Mouse (Mus musculus) kidney, postnatal 0 days (tissue): ENCODE results near the gene Zc3h8. TPM values are rescaled to one million over a fixed set of nuclear protein-coding genes. Genes with fewer than 3 reads are reported as not detected.
A peak's percentile ranks its signal among the peaks of the same experiment; 100 is the strongest.

ENCODE experiments used
- ATAC-seq: fragments of 200-750 bp; cut with Nextera tagmentation; replicated peaks from 2 replicates; pipeline ENCODE4 v1.8.0; 2017; ENCODE audit warnings: low read depth, moderate number of reproducible peaks, moderate TSS enrichment, moderate library complexity; ENCODE audit not compliant: low FRiP score
- DNase-seq: peaks from one replicate; pipeline ENCODE4 v3.0.0-alpha.2; 2016; ENCODE audit warnings: low spot score
- H3K27ac ChIP-seq: fragments of 300-500 bp; sonication (generic); 2 replicates; pipeline ENCODE4 v1.5.1; 2014; ENCODE audit warnings: mild to moderate bottlenecking
- H3K27me3 ChIP-seq: fragments of 300-500 bp; sonication (generic); 2 replicates; pipeline ENCODE4 v1.6.1; 2014; ENCODE audit warnings: low read length, mixed read lengths; ENCODE audit not compliant: insufficient read depth
- H3K36me3 ChIP-seq: fragments of 300-500 bp; sonication (generic); 2 replicates; pipeline ENCODE4 v1.6.1; 2014; ENCODE audit warnings: low read length, mixed read lengths; ENCODE audit not compliant: insufficient read depth
- H3K4me1 ChIP-seq: fragments of 300-500 bp; sonication (generic); replicated peaks from 2 replicates; pipeline ENCODE4 v1.6.1; 2014; ENCODE audit warnings: antibody characterized with exemption, low read length, mixed read lengths; ENCODE audit not compliant: insufficient read depth
- H3K4me2 ChIP-seq: fragments of 300-500 bp; sonication (generic); 2 replicates; pipeline ENCODE4 v1.6.1; 2014; ENCODE audit warnings: mild to moderate bottlenecking, low read length, moderate library complexity, mixed read lengths
- H3K4me3 ChIP-seq: fragments of 300-500 bp; sonication (generic); replicated peaks from 2 replicates; pipeline ENCODE4 v1.5.1; 2014; ENCODE audit warnings: low read depth, low read length
- H3K9ac ChIP-seq: fragments of 300-500 bp; sonication (generic); 2 replicates; pipeline ENCODE4 v1.6.1; 2014; ENCODE audit warnings: low read depth, low read length
- H3K9me3 ChIP-seq: fragments of 300-500 bp; sonication (generic); replicated peaks from 2 replicates; pipeline ENCODE4 v1.6.1; 2016; ENCODE audit warnings: low read length, inconsistent platforms, mixed read lengths
- CTCF ChIP-seq: IDR thresholded peaks from 2 replicates; pipeline ENCODE4 v1.5.1; 2016; ENCODE audit warnings: antibody characterized with exemption, low read depth, mild to moderate bottlenecking, moderate library complexity
- WGBS: fragments of 180-500 bp; shearing (Covaris S2); extraction: QIAGEN DNeasy Blood & Tissue Kit; methylation state at CpG from one replicate; pipeline ENCODE4 v1.1.7; 2014; 5-methylcytosine and 5-hydroxymethylcytosine counted together
- polyA plus RNA-seq: library from polyadenylated mRNA; unstranded; fragments of >200 nt; fragmentation: Nextera tagmentation; extraction: Ambion mirVana; gene quantifications from 2 replicates; pipeline ENCODE4 v1.2.1, GENCODE M21; 2015

The Zc3h8 gene
- polyA plus RNA-seq, 1 experiment from 2014 or later, result 9.4 TPM

DNA sequence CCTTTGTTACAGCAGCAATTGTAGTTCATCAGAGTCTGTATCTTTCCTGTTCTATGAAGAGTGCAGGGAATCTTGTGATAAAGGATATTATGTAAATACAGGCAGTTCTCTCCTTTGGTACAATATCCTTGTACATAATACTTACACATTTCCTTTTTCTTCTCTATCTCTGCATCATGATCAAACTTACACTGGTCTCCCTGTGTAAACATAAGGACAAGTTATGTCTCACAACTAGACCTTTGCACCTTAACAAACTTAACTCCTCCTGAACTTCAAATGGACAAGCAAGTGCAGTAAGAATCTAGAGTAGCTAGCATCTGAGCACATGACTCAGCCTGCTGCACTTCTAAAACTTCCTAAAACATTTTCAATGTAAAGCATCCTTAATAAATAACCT, 13.2 kb downstream of the Zc3h8 start:
- H3K27me3 ChIP-seq, result no peaks in the 10 kb centered on the region
- H3K4me2 ChIP-seq, result no peak overlapping the region
- no peaks in the 10 kb centered on the region for H3K9me3 ChIP-seq
- no peaks in the 10 kb centered on the region for H3K4me1 ChIP-seq
- no peak overlapping the region for H3K9ac ChIP-seq
- no peak overlapping the region for H3K4me3 ChIP-seq
- no peak overlapping the region for H3K27ac ChIP-seq
- peaks cover 12% of the 10 kb centered on the region; the same call in 1 of the 2 replicates for H3K36me3 ChIP-seq
- DNase-seq (no peak), ATAC-seq (no peak)
- no peak for TF ChIP-seq CTCF

DNA sequence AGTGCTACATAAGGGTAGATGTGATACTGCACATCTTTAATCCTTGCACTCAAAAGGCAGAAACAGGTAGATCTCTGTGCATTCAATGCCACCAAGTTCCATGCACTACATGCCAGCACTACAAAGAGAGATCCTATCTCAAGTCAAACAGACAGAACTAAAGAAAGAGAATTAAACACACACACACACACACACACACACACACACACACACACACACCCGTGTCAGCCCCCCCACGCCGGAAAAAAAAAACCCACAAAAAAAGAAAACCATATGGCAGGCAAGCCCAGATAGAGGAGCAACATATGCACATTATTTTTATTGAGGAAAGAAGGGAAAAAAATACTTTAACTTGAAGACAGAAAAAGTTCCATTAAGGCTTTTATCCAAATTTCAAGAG, 15.4 kb downstream of the Zc3h8 start:
- Histone ChIP-seq H3K9me3 (no peaks in the 10 kb centered on the region), H3K4me1 (no peaks in the 10 kb centered on the region), H3K36me3 (peaks cover 8% of the 10 kb centered on the region; the same call in 1 of the 2 replicates), H3K27ac (no peak overlapping the region), H3K27me3 (no peaks in the 10 kb centered on the region), H3K4me3 (no peak overlapping the region), H3K9ac (no peak overlapping the region), H3K4me2 (no peak overlapping the region)
- TF ChIP-seq CTCF, result no peak
- 87% methylated on average over 3 of the region's 3 CpGs for WGBS
- DNase-seq (no peak), ATAC-seq (no peak)

DNA sequence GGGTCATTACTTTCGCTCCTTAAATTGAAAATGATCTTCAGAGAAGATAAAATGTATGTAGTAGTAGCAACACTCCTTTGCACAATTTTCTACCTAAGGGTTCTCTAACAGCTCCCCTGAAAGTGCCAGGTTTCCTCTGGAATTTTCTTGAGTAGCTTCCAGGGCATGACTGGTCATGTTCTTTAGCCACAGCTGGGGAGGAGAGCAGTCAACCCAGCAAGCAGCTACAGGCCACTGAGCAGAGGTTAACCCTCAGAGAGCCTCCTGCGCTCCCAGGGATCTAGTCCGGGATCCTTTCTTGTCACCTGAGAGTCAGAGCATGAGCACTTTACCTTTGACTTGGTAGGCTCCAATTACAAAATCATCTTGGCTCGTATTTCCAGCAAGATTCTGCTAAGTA, 19.1 kb downstream of the Zc3h8 start:
- Histone ChIP-seq H3K4me3 (no peak overlapping the region), H3K4me2 (no peak overlapping the region), H3K4me1 (no peaks in the 10 kb centered on the region), H3K36me3 (peaks cover 4% of the 10 kb centered on the region; the same call in 1 of the 2 replicates), H3K9ac (no peak overlapping the region), H3K27ac (no peak overlapping the region), H3K27me3 (no peaks in the 10 kb centered on the region), H3K9me3 (no peaks in the 10 kb centered on the region)
- no peak for TF ChIP-seq CTCF
- whole genome bisulfite sequencing, result 63% methylated on average over 4 of the region's 4 CpGs
- no peak for ATAC-seq
- DNase-seq, result peak; percentile 19

DNA sequence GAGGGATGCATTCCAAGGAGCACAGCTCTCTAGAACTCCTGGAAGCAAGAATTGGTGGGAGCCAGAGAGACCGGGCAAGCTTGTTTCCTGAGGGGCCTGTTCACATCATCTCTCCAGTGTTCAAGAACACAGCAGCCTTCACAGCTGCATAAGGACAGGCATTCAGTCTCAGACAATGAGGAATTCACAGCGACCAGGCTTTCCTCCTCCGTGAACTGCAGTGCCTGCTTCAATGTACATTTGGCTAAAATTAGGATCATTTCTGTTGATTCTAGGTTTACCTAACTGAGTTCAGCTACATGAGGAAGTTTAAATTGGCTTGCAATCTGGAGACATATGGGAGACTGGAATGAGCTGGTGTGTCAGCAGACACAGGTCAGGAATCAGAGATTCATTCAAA, 27.3 kb downstream of the Zc3h8 start:
- Histone ChIP-seq H3K4me2 (no peak overlapping the region), H3K9me3 (no peaks in the 10 kb centered on the region), H3K36me3 (no peaks in the 10 kb centered on the region), H3K27me3 (no peaks in the 10 kb centered on the region), H3K9ac (no peak overlapping the region), H3K27ac (no peak overlapping the region), H3K4me1 (no peaks in the 10 kb centered on the region), H3K4me3 (no peak overlapping the region)
- TF ChIP-seq CTCF, result no peak
- 69% methylated on average over 3 of the region's 3 CpGs for WGBS
- DNase-seq (no peak), ATAC-seq (no peak)

DNA sequence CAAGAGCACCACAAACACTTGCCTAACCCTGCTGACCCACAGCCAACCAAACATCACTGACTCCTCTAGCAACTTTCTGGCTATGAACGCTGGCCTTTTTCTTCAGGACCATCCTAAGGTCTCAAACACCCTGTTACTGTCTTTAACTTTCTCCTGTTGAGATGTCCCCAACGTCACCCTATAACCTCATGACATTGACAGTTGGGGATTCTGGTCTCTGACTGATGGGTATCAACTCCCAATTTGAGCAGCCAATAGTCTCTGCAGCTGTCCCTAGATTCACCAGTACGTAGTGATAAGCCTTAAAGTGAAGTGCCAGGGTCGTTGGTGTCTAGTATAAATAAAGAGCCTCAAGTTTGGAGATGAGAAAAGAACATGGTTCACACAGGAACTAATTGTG, 28.9 kb downstream of the Zc3h8 start:
- no peak for ATAC-seq
- 79% methylated on average over 4 of the region's 4 CpGs for WGBS
- Histone ChIP-seq H3K4me2 (no peak overlapping the region), H3K4me3 (no peak overlapping the region), H3K9ac (no peak overlapping the region), H3K27me3 (no peaks in the 10 kb centered on the region), H3K9me3 (no peaks in the 10 kb centered on the region), H3K27ac (no peak overlapping the region), H3K4me1 (no peaks in the 10 kb centered on the region), H3K36me3 (no peaks in the 10 kb centered on the region)
- DNase-seq, result no peak
- no peak for TF ChIP-seq CTCF

DNA sequence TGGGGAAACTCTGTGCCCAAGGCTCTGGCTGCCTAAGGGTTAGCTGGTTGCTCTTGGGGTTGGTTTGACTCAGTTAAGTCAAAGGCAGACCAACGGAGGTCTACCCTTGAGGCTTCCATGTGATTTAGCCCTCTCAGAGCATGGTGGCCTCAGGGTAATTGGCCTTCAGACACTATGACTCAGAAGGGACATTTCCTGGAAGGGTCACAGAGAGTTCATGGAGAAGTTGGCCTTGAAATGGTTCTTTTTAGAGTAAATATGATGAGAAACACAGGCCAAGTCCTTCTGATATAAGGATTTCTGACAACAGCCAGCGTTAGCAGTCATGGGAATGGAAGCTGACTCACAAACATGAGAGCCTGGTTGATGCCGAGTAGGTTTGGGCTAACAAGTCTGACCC, 40.2 kb downstream of the Zc3h8 start:
- DNase-seq, result no peak
- ATAC-seq, result no peak
- Histone ChIP-seq H3K4me3 (no peak overlapping the region), H3K4me1 (no peaks in the 10 kb centered on the region), H3K27me3 (no peaks in the 10 kb centered on the region), H3K9me3 (no peaks in the 10 kb centered on the region), H3K36me3 (no peaks in the 10 kb centered on the region), H3K9ac (no peak overlapping the region), H3K27ac (no peak overlapping the region), H3K4me2 (no peak overlapping the region)
- no peak for TF ChIP-seq CTCF
- 74% methylated on average over 3 of the region's 3 CpGs for WGBS

DNA sequence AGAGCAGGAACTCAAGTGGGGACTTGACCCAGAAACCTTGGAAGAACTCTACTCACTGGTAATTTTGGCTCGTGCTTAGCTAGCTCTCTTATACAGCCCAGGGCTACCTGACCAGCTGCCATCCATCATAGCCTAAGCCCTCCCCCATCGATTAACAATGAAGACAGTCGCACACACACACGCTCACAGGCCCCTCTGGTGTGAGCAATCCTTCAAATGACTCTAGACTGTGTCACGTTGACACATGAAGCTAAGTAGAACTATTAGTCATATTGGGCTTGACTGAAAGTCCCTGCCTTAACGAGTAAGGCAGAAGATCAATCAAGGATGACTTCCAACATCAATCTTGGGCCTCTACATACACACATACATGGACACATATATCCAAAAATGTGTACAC, 41.0 kb downstream of the Zc3h8 start:
- TF ChIP-seq CTCF, result no peak
- no peak overlapping the region for H3K4me2 ChIP-seq

More for the DNA sequence above, 41.0 kb downstream of the Zc3h8 start:
- Histone ChIP-seq H3K4me1 (no peaks in the 10 kb centered on the region), H3K36me3 (no peaks in the 10 kb centered on the region), H3K9ac (no peak overlapping the region), H3K4me3 (no peak overlapping the region), H3K27ac (no peak overlapping the region), H3K9me3 (no peaks in the 10 kb centered on the region), H3K27me3 (no peaks in the 10 kb centered on the region)
- no peak for ATAC-seq
- DNase-seq, result no peak
- 70% methylated on average over 6 of the region's 6 CpGs for WGBS
